Mouse (Mus musculus) cerebellum, adult 18-20 months (tissue): ENCODE results near the gene Hsd17b13.
A peak's percentile ranks its signal among the peaks of the same experiment; 100 is the strongest.
"Not testable (repeated sequence)": the region's sequence is repeated elsewhere in the genome, so short reads cannot be mapped to it uniquely, and the experiment has no call there.

Source experiments
- DNase-seq, 2 experiments: peaks; one replicate each; pipeline ENCODE4 v3.0.0; 2021

Gene Hsd17b13

DNA sequence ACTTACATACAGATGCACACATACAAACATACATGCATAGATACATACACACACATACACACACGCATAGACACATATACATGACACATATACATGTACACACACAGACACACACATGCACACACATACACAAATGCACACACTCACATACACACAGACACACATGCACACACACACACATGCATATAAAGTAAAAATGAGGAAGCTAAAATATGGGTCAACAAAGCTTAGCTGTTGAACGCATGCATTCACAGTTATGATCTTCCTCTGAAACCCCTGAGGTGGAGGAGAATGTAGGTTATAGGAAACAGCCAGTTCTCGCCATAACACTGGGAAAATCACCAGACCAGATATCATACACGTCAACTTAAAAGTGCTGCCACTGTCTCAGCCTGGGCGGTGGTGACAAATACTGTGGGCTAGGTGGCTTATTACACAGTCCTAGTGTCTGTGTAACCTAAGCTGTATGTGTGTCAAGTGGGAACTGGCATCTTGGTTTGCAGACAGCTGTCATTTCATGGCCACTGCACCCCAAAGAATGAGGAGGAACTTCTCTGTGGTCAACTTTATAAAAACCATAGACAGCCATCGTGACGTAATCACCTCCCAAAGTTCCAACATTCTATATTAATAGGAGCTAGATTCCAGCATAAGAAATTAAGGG lies 829 bp upstream of the Hsd17b13 start:
- no peak for DNase-seq

DNA sequence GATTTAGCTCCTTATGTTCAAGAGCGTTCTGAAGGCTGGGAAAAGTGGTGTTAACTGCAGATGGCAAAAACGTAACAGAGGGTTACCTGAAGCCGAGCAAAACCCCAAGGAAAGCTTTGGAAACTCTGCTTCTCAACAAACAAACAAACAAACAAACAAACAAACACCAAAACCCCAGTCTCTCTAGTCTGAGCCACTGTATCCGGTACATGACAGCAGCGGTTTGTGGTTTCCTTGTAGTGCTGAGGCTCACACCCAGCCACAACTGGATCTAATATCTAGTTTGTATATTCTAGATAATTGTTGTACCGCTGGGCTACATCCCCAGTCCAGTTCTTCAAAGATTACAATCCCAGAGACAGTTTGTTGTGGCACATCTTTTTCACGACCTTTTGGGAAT lies 1.5 kb downstream of the Hsd17b13 start:
- no peak for DNase-seq

DNA sequence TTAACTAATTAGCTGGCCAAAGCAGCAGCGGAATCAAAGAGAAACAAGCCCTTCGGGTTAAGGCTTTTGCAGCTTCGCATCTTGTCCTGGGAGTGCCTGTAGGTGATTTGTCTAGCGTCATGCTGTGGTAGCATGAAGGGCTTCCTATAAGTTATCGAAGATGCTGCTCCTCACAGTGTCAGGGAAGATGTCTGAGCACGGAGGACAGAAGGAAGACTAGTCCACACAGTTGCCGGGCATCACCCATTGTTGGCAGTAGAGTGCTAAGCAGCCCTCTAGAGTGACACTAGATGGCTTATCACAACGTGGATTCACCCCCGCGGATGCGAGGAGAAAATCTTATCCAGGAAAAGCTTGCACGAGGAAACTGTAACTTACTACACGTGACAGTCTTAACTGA lies 4.4 kb downstream of the Hsd17b13 start:
- DNase-seq, result no peak

DNA sequence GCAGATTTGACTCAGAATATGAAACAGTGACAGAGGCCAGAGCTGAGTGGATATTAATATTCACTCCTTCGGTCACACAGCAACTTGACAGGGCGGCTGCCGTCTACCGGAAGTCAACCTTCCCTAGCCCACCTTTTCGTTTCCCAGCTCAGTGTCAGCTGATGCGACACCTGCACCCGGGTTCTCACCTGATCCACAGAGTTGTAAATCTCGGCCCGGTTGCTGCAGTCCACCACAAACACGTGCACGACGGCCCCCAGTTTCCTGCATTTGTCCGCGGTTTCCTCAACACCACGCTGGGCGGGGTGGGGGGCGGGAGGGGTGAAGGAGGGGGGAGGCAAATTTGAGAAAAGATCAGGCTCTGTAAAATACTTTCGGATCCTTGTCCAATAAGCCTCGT lies 4.8 kb downstream of the Hsd17b13 start:
- no peak for DNase-seq

DNA sequence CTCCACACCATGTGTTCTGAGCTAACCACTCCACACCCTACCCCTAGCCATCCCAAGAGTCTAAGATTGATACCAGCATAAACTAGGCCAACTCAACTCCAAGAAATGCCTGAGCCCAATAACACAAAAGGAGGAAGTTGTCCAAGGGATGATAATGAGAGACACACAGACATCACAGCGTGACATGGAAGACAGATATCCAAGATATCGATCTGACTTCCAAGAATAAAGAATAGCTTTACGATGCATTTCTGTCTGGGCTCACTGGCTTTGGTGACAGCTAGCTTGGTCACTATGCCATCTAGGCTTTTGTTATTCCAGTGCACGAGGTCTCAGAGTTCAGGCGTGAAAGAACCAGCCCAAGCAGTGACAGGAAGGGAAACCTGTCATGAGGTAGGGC lies 6.2 kb downstream of the Hsd17b13 start:
- no peak for DNase-seq

DNA sequence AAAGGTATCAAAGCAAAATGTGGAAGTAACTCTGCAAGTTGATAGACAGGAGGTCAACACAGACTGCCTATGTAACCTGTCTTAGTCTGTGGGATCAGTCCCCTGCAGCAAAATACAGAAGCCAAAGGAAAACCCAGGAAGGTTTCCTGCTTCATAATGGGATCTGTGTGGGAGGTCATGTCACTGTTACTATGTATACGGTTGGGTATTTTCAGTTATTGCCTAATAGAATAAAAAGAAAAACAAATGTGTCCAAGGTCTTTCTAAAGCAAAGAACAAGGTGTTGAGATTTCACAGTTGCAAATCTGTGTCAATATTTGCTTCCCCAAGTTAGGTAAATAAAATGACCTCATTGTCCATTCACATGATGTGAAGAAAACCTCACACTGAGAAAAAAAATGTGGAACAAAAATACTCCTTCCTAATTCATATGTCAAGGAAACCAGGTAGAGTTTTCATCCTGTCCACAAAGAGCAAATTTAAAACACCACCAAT lies 14.2 kb downstream of the Hsd17b13 start:
- DNase-seq, result no peak

DNA sequence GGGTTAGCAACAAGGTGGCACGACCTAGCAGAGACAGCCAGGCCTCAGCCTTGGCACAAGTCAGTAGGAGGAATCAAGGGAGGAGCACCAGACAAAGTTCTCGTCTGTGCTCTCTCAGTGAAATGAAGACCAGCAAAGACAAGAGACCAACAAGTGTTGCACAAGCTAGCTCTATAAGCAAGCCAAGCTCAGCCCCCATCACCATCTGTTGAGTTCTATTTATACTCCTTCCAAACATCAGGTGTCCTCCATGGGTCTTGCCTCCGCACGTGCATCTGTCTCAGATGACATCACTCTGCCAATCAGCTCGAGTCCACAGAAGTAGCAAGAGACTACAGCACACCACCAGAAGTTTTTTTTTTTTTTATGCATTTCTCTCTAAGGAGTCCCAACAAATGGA lies 22.6 kb downstream of the Hsd17b13 start:
- DNase-seq, result peak; percentile 22 to 27

DNA sequence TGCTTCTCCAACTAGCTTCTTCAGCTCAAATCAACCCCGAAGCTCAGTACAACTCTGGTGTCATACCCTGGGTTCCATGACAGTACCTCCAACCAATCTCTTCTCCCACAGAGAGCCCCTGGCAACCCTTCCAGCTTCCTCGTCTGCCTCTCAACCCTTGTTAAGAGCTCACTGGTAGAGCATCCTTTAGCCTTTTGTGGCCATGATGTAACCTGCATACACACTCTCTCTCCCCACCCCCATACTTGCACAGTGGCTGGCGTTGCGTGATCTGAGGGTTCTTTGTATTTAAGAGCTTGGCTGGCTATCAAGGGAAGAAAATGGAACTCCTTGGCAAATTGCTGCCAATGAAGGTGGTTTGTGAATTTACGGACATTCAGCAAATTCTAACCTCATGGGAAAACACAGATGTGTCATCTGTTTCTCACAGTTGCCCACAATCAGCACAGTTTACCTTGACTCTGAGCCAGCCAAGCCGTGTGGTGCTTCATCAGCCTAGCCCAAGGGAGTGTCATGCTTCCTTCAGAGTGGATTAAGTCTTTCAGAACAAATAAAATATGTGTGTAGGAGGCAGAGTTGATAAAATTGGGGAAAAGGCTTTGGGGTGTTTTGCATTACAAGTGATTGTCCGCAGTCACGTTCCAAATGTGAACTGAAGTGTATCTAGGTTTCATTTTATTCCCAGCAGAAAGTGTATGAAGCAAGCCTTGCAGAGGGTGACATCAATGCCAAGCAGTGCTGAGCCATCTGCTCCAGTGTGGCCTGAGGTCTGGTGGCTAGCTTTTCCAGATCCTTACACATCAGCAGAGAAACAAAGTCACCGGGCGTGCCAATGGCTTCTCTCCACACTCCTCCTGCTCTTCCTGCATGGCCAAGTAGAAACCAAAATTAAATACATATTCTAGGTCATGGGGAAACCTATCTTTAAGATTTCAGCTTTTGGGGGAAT lies 23.8 kb downstream of the Hsd17b13 start:
- peak; percentile 37 to 46 for DNase-seq

DNA sequence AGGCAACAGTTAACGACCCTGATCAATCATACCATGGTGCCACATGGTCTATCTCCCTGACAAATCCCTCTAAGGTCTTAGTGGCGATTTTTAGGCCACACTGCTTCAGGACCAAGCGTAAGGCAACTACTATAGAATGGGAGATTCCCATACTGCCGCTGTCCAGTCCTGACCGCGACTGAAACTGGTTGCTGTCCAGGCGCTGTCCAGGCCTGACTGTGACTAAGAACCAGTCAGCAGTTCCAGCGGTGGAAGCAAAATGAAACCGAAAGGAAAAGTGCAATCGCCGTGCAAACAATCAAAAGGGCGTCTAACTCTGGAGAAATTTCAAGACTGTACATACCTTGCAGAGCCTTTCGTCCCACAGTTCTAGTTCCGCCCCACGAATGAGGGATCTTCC lies 27.1 kb downstream of the Hsd17b13 start:
- not testable (repeated sequence) for DNase-seq

DNA sequence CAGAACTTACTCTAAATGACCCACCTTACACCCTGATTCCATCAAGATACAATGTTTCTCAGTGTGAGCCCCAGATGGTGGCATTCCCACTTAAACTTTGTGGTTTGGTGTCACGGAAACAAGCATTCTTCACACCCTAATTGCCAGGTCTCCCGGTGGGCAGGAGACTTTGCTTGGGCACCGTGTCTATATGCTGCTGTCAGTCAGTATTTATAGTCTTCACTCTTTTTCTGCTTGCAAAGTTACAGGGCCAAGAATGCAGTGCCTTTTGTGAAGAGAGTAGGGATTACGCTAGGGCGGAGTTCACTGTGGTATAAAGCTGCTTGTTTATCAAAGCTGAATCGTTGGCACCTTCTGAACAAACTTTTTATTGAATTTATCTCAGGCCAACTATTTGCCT lies 34.0 kb downstream of the Hsd17b13 start:
- no peak for DNase-seq

DNA sequence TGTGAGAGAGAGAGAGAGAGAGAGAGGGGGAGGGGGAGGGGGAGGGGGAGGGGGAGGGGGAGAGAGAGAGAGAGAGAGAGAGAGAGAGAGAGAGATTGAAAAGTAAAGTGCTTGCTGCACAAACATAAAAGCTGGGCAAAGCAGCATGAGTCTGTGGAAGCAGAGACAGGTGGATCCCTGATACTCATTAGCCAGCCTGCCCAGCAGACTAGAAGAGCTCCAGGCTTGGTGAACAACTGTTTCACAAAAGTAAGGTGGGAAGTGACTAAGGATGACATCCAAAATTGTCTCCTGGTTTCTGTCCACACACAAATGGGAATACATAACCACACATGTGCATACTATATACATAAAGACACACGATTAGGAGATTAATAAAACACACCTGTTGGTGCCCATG lies 37.4 kb downstream of the Hsd17b13 start:
- DNase-seq, result no peak

DNA sequence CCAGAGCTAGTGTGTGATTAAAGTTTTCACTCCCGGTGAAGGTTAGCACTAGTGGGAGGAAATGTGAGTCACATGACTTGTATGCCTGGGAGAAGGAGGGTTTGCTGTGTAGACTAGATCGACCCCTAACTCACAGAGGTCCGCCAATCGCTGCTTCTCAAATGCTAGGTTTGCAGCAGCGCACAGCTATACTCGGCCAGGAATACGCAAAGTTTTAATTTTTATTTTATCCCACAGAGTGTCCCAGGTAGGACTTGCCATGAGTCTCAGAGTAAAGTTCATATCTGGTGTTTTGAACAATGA lies 37.9 kb downstream of the Hsd17b13 start:
- no peak for DNase-seq

DNA sequence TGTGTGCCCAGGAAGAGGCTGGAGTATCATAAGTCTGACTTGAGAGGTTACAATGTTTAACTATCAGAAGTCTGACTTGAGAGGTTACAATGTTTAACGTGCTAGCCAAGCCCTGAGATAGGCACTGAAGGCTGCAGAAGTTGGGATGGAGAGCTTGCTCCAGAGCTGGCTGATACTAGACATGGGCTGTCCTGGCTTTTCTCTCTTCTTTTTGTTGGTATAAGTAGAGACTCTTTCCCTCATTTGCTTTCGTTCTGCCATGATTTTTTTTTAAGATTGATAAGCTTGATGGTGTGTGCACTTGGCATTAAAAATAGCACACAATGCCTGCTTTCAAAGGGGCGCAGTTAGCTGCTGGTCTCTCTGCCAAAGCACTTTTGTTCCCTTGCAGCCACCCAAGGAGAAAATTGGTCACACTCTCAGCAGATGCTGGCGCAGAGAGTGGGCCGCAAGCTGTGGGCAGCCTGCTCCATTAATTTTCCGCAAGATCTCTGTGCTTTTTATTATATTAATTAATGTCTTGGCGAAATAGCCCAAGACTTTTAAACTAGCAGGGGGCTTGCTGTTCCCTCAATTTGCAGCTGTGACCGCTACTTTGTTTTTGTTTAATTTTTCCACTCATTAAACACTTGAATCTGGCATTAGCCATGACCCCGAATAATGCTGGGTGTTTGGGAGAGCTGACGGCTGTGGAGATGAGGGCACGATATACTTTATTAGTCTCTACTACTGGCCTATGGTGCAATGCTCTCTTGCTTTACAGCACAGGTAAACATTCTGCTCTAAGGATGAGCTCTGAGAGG lies 38.5 kb downstream of the Hsd17b13 start:
- peak; percentile 42 to 43 for DNase-seq

DNA sequence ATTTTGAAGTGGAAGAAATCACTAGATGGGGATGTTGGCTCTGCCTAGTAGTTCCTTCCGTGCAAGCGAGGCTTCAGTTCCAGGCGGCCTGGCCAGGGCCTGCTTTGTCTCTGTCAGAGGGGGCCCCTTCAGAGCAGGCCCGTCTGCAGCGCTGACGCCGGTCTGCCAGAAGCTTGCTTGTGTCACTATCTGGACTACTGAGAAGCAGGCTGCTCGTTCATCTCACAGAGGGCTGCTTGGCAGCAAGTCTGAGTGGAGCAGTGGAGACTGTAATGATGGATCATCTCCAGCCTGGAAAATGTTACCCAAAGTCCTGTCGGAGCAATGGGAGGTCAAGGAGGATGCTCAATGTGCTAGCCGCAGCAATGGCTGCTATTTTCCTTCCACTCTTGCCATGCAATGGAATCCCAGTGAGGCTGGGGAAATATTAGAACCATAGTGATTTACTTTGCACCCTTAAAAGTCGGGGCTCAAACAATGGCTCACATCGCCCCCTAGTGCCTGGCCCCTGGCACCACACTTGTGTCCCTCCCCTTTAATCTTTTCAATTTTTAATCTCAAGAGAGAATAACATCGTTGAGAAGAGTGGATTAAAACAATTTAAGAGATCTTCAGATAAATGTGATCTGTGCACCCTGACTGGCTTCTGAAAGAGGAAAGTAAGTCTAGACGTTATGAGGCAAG lies 40.2 kb downstream of the Hsd17b13 start:
- no peak for DNase-seq

DNA sequence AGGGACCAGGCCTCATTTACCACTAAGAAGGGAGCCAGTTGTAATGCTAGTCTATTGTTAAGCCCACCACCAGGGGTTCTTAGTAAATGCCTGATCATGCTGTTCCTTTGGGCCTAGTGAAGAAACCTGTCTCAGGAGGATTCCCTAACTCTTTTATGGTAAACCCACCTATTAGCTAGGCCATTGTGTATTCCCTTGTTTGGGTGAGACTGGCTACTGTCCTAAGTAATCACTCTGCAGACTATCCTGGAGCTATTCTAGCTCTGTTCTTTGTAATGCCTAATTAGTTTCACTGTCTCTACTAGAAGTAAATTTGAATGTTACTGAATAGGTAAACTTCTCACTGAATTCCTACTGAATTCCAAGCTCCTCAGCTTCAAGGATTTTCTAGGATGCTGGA lies 45.3 kb downstream of the Hsd17b13 start:
- DNase-seq, result not testable (repeated sequence)

DNA sequence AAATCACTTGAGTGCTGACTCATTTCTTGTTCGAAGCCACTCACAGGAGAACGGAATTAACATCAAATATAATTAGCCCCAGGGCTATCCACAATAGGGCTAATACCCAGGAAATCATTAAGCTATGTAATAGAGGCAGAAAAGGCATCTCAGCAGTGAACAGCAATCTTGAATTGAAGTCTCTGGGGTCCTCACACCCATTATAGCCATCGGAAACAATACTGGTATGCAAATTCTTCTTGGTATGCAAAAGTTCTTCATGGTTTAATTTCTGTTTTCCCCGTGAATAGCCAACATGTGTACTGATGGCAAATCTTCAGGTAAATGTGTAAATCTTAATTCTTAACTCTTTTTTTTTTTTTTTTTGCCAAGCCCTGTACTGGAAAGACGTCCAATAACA lies 46.7 kb downstream of the Hsd17b13 start:
- no peak for DNase-seq

DNA sequence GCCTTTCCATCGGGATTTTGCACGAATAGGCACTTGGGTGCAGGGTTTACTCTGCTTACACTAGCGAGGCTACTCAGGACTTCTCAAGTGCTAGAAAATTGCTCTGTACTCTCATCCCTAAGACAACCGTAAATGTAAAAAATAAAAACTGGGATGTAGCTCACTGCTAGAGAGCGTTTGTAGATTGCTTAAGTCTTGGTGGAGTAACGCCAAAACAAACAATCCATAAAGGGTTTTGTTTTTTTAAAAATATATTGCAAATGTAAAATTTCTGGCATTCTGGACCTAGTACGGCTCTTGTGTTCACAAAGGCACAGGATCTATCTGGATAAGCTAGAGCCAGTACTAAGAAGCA lies 49.0 kb downstream of the Hsd17b13 start:
- DNase-seq, result no peak

DNA sequence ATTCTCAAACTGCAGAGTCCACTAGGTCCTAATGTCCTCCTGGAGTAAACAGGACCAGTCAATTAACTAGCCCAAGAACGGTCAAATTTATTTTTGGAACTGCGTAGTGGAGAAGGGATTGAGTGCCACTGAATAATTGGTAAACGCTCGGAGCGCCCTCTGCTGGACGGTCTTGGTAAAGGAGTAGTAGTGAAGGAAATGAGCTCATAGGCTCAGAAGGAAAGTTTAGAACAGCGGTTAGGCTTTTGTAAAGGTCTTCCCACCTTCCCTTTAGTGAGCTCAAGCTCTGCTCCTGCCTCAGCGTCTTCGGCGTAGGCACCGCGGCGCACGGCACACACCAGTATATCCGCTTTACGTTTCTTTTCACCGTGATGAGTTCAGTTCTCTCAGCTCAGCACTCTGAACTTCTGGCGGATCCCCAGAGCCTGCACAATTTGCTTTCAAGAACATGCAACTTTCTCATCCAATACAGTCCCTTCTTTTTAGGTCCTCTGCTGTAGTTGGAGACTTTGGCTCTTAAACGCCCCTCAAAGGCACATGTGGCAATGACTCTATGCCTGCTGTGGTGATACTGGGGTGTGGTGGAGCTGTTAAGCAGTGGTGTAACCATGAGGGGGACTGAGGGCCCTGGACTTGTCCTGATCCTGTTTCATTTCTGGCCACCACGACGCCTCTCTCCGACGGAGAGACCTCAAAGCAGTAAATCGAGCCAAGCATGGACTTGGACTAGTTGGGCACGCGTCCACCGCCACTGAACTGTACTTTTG lies 49.6 kb downstream of the Hsd17b13 start:
- DNase-seq, result peak; percentile 88 to 92

DNA sequence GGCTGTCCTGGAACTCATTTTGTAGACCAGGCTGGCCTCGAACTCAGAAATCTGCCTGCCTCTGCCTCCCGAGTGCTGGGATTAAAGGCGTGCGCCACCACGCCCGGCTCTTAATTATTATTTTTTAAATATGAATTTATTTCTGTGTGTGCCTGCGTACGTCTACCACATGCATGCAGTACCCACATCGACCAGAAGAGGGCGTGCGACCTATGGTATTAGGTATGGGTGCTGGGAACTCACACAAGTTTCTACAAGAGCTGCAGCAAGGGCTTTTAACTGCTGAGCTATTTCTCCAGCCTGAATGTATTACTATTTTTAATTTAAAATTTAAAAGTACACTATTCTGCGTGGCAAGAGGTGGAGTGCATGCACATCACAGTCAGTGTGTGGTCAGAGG lies 50.8 kb downstream of the Hsd17b13 start:
- no peak for DNase-seq

DNA sequence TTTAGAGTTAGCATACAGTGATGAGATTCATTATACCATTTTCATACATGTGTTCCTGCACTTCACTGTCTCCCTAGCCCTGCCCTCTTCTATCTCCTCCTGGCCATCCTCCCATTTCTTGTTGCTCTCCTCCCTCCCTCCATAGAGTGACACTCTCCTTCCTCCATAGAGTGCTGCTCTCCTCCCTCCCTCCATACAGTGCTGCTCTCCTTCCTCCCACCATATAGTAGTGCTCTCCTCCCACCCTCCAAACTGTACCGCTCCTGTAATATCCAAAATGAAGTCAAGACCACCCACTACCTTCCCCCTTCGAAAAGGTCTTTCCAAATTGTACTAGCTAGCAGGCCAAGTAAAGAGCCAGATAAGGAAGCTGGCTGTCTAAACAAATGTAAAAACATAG lies 53.5 kb downstream of the Hsd17b13 start:
- DNase-seq, result no peak

DNA sequence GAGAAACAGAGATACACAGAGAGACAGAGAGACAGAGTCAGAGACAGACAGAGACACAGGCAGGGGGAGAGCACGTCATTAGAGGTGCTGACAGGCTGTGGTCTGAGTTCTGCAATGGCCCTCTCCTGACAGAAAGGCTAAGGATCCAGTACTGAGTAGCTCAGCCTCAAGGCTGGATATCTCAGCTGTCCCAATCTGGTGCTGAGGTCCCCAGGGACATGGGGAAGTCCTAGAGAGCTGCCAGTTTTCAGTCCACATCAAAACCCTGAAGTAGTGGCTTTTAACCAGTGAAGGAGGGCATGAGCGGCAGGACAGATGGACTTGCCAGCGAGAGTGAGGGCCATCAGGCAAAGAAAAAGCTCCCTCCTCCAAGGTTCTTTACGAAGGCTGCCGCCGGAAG lies 54.1 kb downstream of the Hsd17b13 start:
- DNase-seq, result no peak

DNA sequence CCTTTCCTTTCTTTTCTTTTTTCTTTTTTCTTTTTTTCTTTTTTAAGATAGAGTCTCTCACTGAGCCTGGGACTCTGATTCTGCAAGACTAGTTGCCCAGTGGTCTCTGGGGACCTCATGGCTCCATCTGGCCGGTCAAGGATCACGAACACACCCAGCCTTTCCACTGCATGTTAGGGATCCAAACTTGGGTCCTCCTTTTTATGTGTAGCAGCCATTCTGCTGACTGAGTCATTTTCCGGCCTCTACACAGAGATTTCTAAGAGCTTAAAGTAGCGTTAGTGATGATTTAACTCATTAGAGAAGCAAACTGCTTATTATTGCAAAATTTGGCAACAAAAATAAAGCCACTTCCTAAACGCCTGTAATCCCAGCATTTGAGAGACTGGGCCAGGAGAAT lies 54.8 kb downstream of the Hsd17b13 start:
- DNase-seq, result no peak
